Mouse (Mus musculus) liver, adult 2 months (tissue): ENCODE measurements around the gene Trpm2. TPM values are rescaled to one million over a fixed set of nuclear protein-coding genes. Genes with fewer than 3 reads are reported as not detected.

Experiments
- DNase-seq: peaks from one replicate; pipeline ENCODE4 v3.0.0-alpha.2; 2011; ENCODE audit warnings: low read depth, low spot score; ENCODE audit errors: extremely low read depth
- H3K27ac ChIP-seq: fragments of 200-500 bp; replicated peaks from 2 replicates; pipeline ENCODE4 v1.5.1; 2012; ENCODE audit warnings: low read depth, mild to moderate bottlenecking, control low read depth, inconsistent platforms, low read length; ENCODE audit not compliant: insufficient read depth
- H3K27me3 ChIP-seq: fragments of 200-500 bp; 2 replicates; pipeline ENCODE4 v1.6.1; 2012; ENCODE audit warnings: mild to moderate bottlenecking, moderate library complexity, low read length, inconsistent platforms; ENCODE audit not compliant: control insufficient read depth, insufficient read depth
- H3K36me3 ChIP-seq: fragments of 200-500 bp; 2 replicates; pipeline ENCODE4 v1.6.1; 2012; ENCODE audit warnings: low read length, inconsistent platforms; ENCODE audit not compliant: control insufficient read depth, insufficient read depth
- H3K4me1 ChIP-seq: fragments of 200-500 bp; 2 replicates; pipeline ENCODE4 v1.6.1; 2011; ENCODE audit warnings: low read length; ENCODE audit not compliant: control insufficient read depth, insufficient read depth
- H3K4me3 ChIP-seq: fragments of 200-500 bp; 2 replicates; pipeline ENCODE4 v1.5.1; 2011; ENCODE audit warnings: low read depth, mild to moderate bottlenecking, control low read depth, low read length, moderate library complexity; ENCODE audit not compliant: insufficient read depth
- H3K79me2 ChIP-seq: fragments of 200-500 bp; 2 replicates; pipeline ENCODE4 v1.6.1; 2012; ENCODE audit warnings: inconsistent platforms, mild to moderate bottlenecking, low read length, moderate library complexity; ENCODE audit not compliant: control insufficient read depth, insufficient read depth
- H3K9ac ChIP-seq: fragments of 200-500 bp; 2 replicates; pipeline ENCODE4 v1.6.1; 2012; ENCODE audit warnings: low read depth, mild to moderate bottlenecking, control low read depth, inconsistent platforms, low read length
- CTCF ChIP-seq: fragments of 200-500 bp; IDR thresholded peaks from 2 replicates; pipeline ENCODE4 v1.5.1; 2011; ENCODE audit warnings: low read depth, low read length, control low read depth
- POLR2A ChIP-seq: fragments of 200-500 bp; IDR thresholded peaks from 2 replicates; pipeline ENCODE4 v1.6.1; 2011; ENCODE audit warnings: low read length, control low read depth; ENCODE audit not compliant: insufficient read depth; ENCODE audit errors: extremely low read depth
- WGBS: fragments of 180-500 bp; shearing (Covaris S2); methylation state at CpG from one replicate; pipeline ENCODE4 v1.1.7; 2018; 5-methylcytosine and 5-hydroxymethylcytosine counted together
- polyA plus RNA-seq: library from polyadenylated mRNA; depleted of rRNA; stranded (reverse); fragments of >200 nt; gene quantifications from 2 replicates; pipeline ENCODE4 v1.2.3, GENCODE M21; 2012
- total RNA-seq: library from RNA; depleted of rRNA; stranded (reverse); fragments of >200 nt; gene quantifications from 2 replicates; pipeline ENCODE4 v1.2.3, GENCODE M21; 2014

The Trpm2 gene
- total and polyA plus RNA-seq, 2 experiments = 3.1 to 3.3 TPM

GRCm38 (mm10) chr10:77880305-77880704 lies 90.1 kb downstream of the Trpm2 start:
- DNase-seq = peak; percentile 26
- 49% methylated on average over 3 of the region's 3 CpGs for WGBS
- Histone ChIP-seq H3K9ac (no peak overlapping the region), H3K36me3 (no peaks in the 10 kb centered on the region), H3K4me1 (no peaks in the 10 kb centered on the region), H3K27me3 (no peaks in the 10 kb centered on the region), H3K27ac (no peak overlapping the region), H3K4me3 (no peak overlapping the region), H3K79me2 (no peaks in the 10 kb centered on the region)
- TF ChIP-seq CTCF = peak; percentile 53
- no peak for TF ChIP-seq POLR2A

- Histone ChIP-seq H3K79me2 (no peaks in the 10 kb centered on the region), H3K36me3 (no peaks in the 10 kb centered on the region), H3K27me3 (no peaks in the 10 kb centered on the region), H3K9ac (no peak overlapping the region), H3K4me1 (no peaks in the 10 kb centered on the region), H3K4me3 (no peak overlapping the region), H3K27ac (no peak overlapping the region)
- no peak for DNase-seq
- WGBS = 72% methylated on average over 6 of the region's 6 CpGs
- TF ChIP-seq CTCF (peak; percentile 82), POLR2A (no peak)
Observed at GRCm38 (mm10) chr10:77878985-77879384, 91.4 kb downstream of the Trpm2 start.

- Histone ChIP-seq H3K4me1 (no peaks in the 10 kb centered on the region), H3K27ac (no peak overlapping the region), H3K4me3 (no peak overlapping the region), H3K79me2 (no peaks in the 10 kb centered on the region), H3K9ac (no peak overlapping the region), H3K36me3 (no peaks in the 10 kb centered on the region), H3K27me3 (no peaks in the 10 kb centered on the region)
- 86% methylated on average over 7 of the region's 7 CpGs for WGBS
- no peak for DNase-seq
- no peak for TF ChIP-seq POLR2A
- TF ChIP-seq CTCF = no peak
Observed at GRCm38 (mm10) chr10:77869651-77870050, 100.7 kb downstream of the Trpm2 start.

- TF ChIP-seq CTCF (no peak), POLR2A (no peak)
- H3K27ac ChIP-seq = no peak overlapping the region
- no peaks in the 10 kb centered on the region for H3K79me2 ChIP-seq
- DNase-seq = no peak
- no peaks in the 10 kb centered on the region for H3K36me3 ChIP-seq
- no peak overlapping the region for H3K9ac ChIP-seq
- no peak overlapping the region for H3K4me3 ChIP-seq
- WGBS = 16% methylated on average over 1 of the region's 1 CpGs
- no peaks in the 10 kb centered on the region for H3K27me3 ChIP-seq
- no peaks in the 10 kb centered on the region for H3K4me1 ChIP-seq
Observed at GRCm38 (mm10) chr10:77867546-77867945, 102.8 kb downstream of the Trpm2 start.

- Histone ChIP-seq H3K27me3 (no peaks in the 10 kb centered on the region), H3K79me2 (no peaks in the 10 kb centered on the region), H3K4me3 (peak overlapping the region; percentile 32; the same call in 1 of the 2 replicates), H3K36me3 (no peaks in the 10 kb centered on the region), H3K4me1 (no peaks in the 10 kb centered on the region), H3K27ac (no peak overlapping the region), H3K9ac (no peak overlapping the region)
- WGBS = 44% methylated on average over 11 of the region's 11 CpGs
- no peak for TF ChIP-seq POLR2A
- no peak for TF ChIP-seq CTCF
- DNase-seq = no peak
Observed at GRCm38 (mm10) chr10:77864762-77865143, 105.6 kb downstream of the Trpm2 start.

- Histone ChIP-seq H3K27me3 (no peaks in the 10 kb centered on the region; the same call in 1 of the 2 replicates), H3K4me1 (no peaks in the 10 kb centered on the region), H3K79me2 (no peaks in the 10 kb centered on the region), H3K27ac (no peak overlapping the region), H3K9ac (no peak overlapping the region), H3K36me3 (no peaks in the 10 kb centered on the region), H3K4me3 (peak overlapping the region; percentile 32; the same call in 1 of the 2 replicates)
- DNase-seq = peak; percentile 72
- TF ChIP-seq CTCF (no peak), POLR2A (no peak)
- 34% methylated on average over 14 of the region's 14 CpGs for WGBS
Observed at GRCm38 (mm10) chr10:77864067-77864761, 106.1 kb downstream of the Trpm2 start.
